Mouse (Mus musculus) kidney, adult 2 months (tissue): ENCODE data around the gene Bsg. TPM values are rescaled to one million over a fixed set of nuclear protein-coding genes. Genes with fewer than 3 reads are reported as not detected.
A peak's percentile ranks its signal among the peaks of the same experiment; 100 is the strongest.
"Not testable (repeated sequence)": the region's sequence is repeated elsewhere in the genome, so short reads cannot be mapped to it uniquely, and the experiment has no call there.

Experiments used
- DNase-seq: peaks from one replicate; pipeline ENCODE4 v3.0.0; 2021
- H3K27ac ChIP-seq: fragments of 200-500 bp; 2 replicates; pipeline ENCODE4 v1.5.1; 2012; ENCODE audit warnings: low read depth, low read length, control low read depth, inconsistent platforms; ENCODE audit not compliant: insufficient read depth
- H3K27me3 ChIP-seq: fragments of 200-500 bp; replicated peaks from 2 replicates; pipeline ENCODE4 v1.6.1; 2012; ENCODE audit warnings: mild to moderate bottlenecking, moderate library complexity, low read length, inconsistent platforms; ENCODE audit not compliant: control insufficient read depth, insufficient read depth
- H3K36me3 ChIP-seq: fragments of 200-500 bp; 2 replicates; pipeline ENCODE4 v1.6.1; 2012; ENCODE audit warnings: mild to moderate bottlenecking, moderate library complexity, low read length, inconsistent platforms; ENCODE audit not compliant: control insufficient read depth, insufficient read depth
- H3K4me1 ChIP-seq: fragments of 200-500 bp; 2 replicates; pipeline ENCODE4 v1.6.1; 2011; ENCODE audit warnings: low read length; ENCODE audit not compliant: control insufficient read depth, insufficient read depth
- H3K4me3 ChIP-seq: fragments of 200-500 bp; 2 replicates; pipeline ENCODE4 v1.5.1; 2011; ENCODE audit warnings: mild to moderate bottlenecking, low read depth, low read length, control low read depth; ENCODE audit not compliant: insufficient read depth
- CTCF ChIP-seq: fragments of 200-500 bp; conservative IDR thresholded peaks from 2 replicates; pipeline ENCODE4 v1.5.1; 2011; ENCODE audit warnings: low read depth, mild to moderate bottlenecking, control low read depth, low read length, moderate library complexity, mixed read lengths; ENCODE audit not compliant: insufficient read depth, insufficient read length
- POLR2A ChIP-seq: fragments of 200-500 bp; IDR thresholded peaks from one replicate; pipeline ENCODE4 v1.6.1; 2011; ENCODE audit warnings: low read depth, low read length, control low read depth
- WGBS: fragments of 180-500 bp; shearing (Covaris S2); methylation state at CpG from one replicate; pipeline ENCODE4 v1.1.7; 2018; 5-methylcytosine and 5-hydroxymethylcytosine counted together
- polyA plus RNA-seq: library from polyadenylated mRNA; depleted of rRNA; stranded (reverse); fragments of >200 nt; gene quantifications from 2 replicates; pipeline ENCODE4 v1.2.3, GENCODE M21; 2012

Bsg gene
- polyA plus RNA-seq, 1 experiment: 825 TPM

DNA sequence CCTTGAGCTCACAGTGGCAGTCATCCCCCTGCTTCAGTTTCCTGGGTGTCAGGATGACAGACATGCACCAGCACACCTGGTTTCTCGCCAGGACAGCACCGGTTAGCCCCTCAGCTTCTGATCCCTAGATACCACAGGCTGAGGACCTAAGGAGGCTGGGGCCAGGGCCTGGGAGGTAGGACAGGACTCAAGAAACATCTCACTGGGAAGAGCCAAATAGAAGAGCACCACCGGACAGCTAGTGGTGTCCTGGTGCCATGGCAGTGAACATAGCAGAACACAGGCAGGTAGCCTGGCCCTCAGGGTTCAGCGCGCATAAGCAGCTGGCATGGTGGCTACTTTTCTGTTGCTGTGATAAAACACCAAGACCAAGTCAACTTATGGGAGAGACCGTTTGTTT, 5.8 kb upstream of the Bsg start:
- Histone ChIP-seq H3K27me3 (no peaks in the 10 kb centered on the region), H3K4me3 (no peak overlapping the region), H3K27ac (no peak overlapping the region), H3K36me3 (no peaks in the 10 kb centered on the region), H3K4me1 (no peaks in the 10 kb centered on the region)
- WGBS: 93% methylated on average over 6 of the region's 6 CpGs
- no peak for DNase-seq
- TF ChIP-seq CTCF (no peak), POLR2A (no peak)

DNA sequence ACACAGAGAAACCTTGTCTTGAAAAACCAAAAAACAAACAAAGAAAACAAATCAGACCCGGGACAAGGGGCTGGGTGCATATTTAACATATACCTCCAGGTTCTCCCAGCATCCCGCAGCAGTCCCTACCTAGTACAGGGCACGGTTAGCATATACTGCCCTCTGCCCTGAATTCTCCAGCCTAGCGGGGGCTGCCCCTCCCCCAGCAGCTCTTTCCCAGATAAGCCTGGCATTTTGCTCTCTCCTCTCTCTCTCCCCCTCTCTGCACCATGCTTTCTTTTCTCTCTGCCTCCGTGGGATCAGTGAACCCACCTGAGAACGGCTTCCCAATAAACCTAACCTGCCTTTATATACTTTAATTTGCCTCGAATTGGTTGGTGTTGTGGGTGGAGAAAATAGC, 3.6 kb upstream of the Bsg start:
- Histone ChIP-seq H3K27ac (peak overlapping the region; percentile 62; the same call in 1 of the 2 replicates), H3K4me3 (no peak overlapping the region), H3K4me1 (peaks cover 8% of the 10 kb centered on the region; the same call in 1 of the 2 replicates), H3K36me3 (no peaks in the 10 kb centered on the region), H3K27me3 (no peaks in the 10 kb centered on the region)
- TF ChIP-seq POLR2A (no peak), CTCF (no peak)
- no peak for DNase-seq
- WGBS: 48% methylated on average over 7 of the region's 7 CpGs

DNA sequence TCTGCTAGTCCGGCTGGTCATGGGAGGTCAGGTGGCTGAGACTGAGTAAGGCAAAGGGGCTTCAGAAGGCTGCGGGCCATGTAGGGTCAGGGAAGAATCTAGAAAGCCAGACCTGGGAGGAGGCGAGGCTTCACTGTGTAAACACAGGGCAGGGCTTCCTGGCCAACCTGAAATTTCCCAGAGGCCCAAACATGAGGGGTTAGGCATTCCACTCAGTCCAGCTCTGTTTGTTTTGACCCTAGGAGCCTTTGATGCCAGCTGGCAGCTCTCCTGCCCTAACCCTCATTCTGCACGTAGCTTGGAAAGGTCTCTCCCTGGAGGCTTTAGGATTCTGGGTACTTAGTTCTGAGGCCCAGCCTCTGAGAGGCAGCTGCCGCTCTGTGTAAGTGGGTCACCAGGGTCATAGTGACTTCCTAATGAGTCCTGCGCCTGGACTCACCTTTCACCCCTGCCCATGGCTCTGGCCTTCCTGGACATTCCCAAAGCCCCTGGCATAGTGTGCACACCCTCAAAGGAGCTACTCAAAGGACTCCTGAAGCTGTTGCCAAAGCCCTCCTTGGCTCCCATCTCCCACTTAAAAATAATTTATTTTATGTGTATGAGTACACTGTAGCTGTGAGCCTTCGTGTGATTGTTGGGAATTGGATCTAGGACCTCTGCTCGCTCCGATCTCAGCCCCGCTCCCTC, 2.7 kb upstream of the Bsg start:
- Histone ChIP-seq H3K27me3 (no peaks in the 10 kb centered on the region), H3K27ac (peak overlapping the region; percentile 62), H3K4me1 (peaks cover 16% of the 10 kb centered on the region), H3K4me3 (no peak overlapping the region), H3K36me3 (no peaks in the 10 kb centered on the region)
- WGBS: 53% methylated on average over 10 of the region's 10 CpGs
- DNase-seq: peak; percentile 74
- no peak for TF ChIP-seq CTCF
- no peak for TF ChIP-seq POLR2A

- peaks cover 27% of the 10 kb centered on the region for H3K4me1 ChIP-seq
- not testable (repeated sequence) for H3K27ac ChIP-seq, H3K4me3 ChIP-seq, H3K27me3 ChIP-seq, DNase-seq, H3K36me3 ChIP-seq
- WGBS: 83% methylated on average over 4 of the region's 4 CpGs
Observed at GRCm38 (mm10) chr10:79702970-79703369, 1.3 kb upstream of the Bsg start.

DNA sequence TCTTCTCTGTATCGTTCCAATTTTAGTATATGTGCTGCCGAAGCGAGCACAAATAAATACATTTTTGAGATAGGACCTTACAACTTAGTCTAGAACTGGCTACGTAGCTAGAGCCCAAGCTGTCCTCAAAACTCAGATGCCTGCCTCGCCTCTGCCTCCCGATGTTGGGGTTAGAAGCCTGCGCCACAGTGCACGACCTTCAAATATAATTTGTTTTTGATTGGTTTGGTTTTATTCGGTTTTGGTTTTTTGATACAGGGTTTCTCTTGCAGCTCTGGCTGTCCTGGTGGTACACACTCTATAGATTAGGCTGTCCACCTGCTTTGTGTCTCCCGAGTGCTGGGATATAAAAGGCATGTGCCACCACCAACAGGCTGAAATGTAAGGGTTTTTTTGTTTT, 750 bp upstream of the Bsg start:
- TF ChIP-seq CTCF (no peak), POLR2A (no peak)
- no peaks in the 10 kb centered on the region for H3K27me3 ChIP-seq
- no peak overlapping the region for H3K27ac ChIP-seq
- no peaks in the 10 kb centered on the region for H3K36me3 ChIP-seq
- WGBS: 87% methylated on average over 10 of the region's 10 CpGs
- DNase-seq: no peak
- no peak overlapping the region for H3K4me3 ChIP-seq
- H3K4me1 ChIP-seq: peaks cover 27% of the 10 kb centered on the region

- WGBS: 3% methylated on average over 10 of the region's 10 CpGs
- Histone ChIP-seq H3K27me3 (no peaks in the 10 kb centered on the region), H3K27ac (no peak overlapping the region; the same call in 1 of the 2 replicates), H3K36me3 (no peaks in the 10 kb centered on the region), H3K4me1 (peaks cover 27% of the 10 kb centered on the region), H3K4me3 (peak overlapping the region; percentile 79)
- TF ChIP-seq POLR2A (no peak), CTCF (no peak)
- DNase-seq: no peak
Observed at GRCm38 (mm10) chr10:79704970-79705360, 674 bp downstream of the Bsg start.

GRCm38 (mm10) chr10:79705951-79706350, 1.7 kb downstream of the Bsg start:
- Histone ChIP-seq H3K36me3 (no peaks in the 10 kb centered on the region), H3K27me3 (no peaks in the 10 kb centered on the region), H3K4me3 (no peak overlapping the region), H3K4me1 (peaks cover 27% of the 10 kb centered on the region), H3K27ac (no peak overlapping the region)
- TF ChIP-seq CTCF (no peak), POLR2A (no peak)
- WGBS: 69% methylated on average over 5 of the region's 5 CpGs
- no peak for DNase-seq
